Mouse (Mus musculus) intestine, embryonic 16.5 days (tissue): ENCODE data around the gene Adcyap1r1. TPM values are rescaled to one million over a fixed set of nuclear protein-coding genes. Genes with fewer than 3 reads are reported as not detected.

ENCODE experiments used
- ATAC-seq: fragments of 200-750 bp; cut with Nextera tagmentation; 2 replicates; pipeline ENCODE4 v1.8.0; 2017; ENCODE audit warnings: moderate TSS enrichment, moderate library complexity
- H3K27ac ChIP-seq: fragments of 300-500 bp; sonication (generic); 2 replicates; pipeline ENCODE4 v1.5.1; 2014; ENCODE audit warnings: mild to moderate bottlenecking, low read length
- H3K27me3 ChIP-seq: fragments of 300-500 bp; sonication (generic); replicated peaks from 2 replicates; pipeline ENCODE4 v1.6.1; 2014; ENCODE audit warnings: low read length, control low read depth, mixed read lengths; ENCODE audit not compliant: control insufficient read depth, insufficient read depth
- H3K36me3 ChIP-seq: fragments of 300-500 bp; sonication (generic); 2 replicates; pipeline ENCODE4 v1.6.1; 2014; ENCODE audit warnings: low read length, control low read depth; ENCODE audit not compliant: control insufficient read depth, insufficient read depth
- H3K4me1 ChIP-seq: fragments of 300-500 bp; sonication (generic); 2 replicates; pipeline ENCODE4 v1.6.1; 2014; ENCODE audit warnings: low read length, control low read depth, mixed read lengths; ENCODE audit not compliant: control insufficient read depth, insufficient read depth
- H3K4me2 ChIP-seq: fragments of 300-500 bp; sonication (generic); 2 replicates; pipeline ENCODE4 v1.6.1; 2014; ENCODE audit warnings: low read depth, low read length, control low read depth
- H3K4me3 ChIP-seq: fragments of 300-500 bp; sonication (generic); 2 replicates; pipeline ENCODE4 v1.5.1; 2014; ENCODE audit warnings: mild to moderate bottlenecking, low read length
- H3K9ac ChIP-seq: fragments of 300-500 bp; sonication (generic); 2 replicates; pipeline ENCODE4 v1.6.1; 2014; ENCODE audit warnings: low read depth, low read length
- H3K9me3 ChIP-seq: fragments of 300-500 bp; sonication (generic); 2 replicates; pipeline ENCODE4 v1.6.1; 2016; ENCODE audit warnings: low read length, control low read depth; ENCODE audit not compliant: control insufficient read depth
- WGBS: fragments of 180-500 bp; shearing (Covaris S2); extraction: QIAGEN DNeasy Blood & Tissue Kit; methylation state at CpG from one replicate; pipeline ENCODE4 v1.1.7; 2014; 5-methylcytosine and 5-hydroxymethylcytosine counted together
- microRNA-seq: library from miRNA; unstranded; fragments of <30 nt; microRNA quantifications from one replicate; pipeline ENCODE4, GENCODE M21; 2016
- polyA plus RNA-seq: library from polyadenylated mRNA; unstranded; fragments of >200 nt; fragmentation: Nextera tagmentation; extraction: Ambion mirVana; gene quantifications from 2 replicates; pipeline ENCODE4 v1.2.1, GENCODE M21; 2015

Gene Adcyap1r1
- polyA plus RNA-seq, 1 experiment from 2014 or later = 3.8 TPM

DNA sequence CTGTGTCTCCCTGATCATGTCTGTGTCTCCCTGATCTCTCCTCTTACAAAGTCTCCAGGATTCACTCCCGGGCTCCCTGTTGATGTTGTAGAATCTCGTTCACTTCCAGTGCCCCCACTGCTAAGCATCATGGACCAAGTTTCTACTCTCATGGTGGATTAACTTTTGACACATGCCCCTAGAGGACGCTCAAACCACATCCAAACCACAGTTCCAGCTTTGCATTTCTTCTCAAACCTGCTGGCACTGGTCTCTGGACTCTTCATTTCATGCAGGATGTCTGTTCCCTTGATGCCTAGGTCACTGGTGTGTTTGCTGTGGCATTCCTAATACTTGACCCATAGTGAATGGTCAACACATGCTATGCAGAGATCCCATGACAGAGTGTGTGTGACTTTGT lies 90.6 kb downstream of the Adcyap1r1 start:
- Histone ChIP-seq H3K4me1 (no peaks in the 10 kb centered on the region), H3K27ac (no peak overlapping the region), H3K4me3 (no peak overlapping the region), H3K9me3 (no peaks in the 10 kb centered on the region), H3K9ac (no peak overlapping the region), H3K36me3 (no peaks in the 10 kb centered on the region), H3K4me2 (no peak overlapping the region), H3K27me3 (no peaks in the 10 kb centered on the region)
- 52% methylated on average over 3 of the region's 3 CpGs for WGBS
- no peak for ATAC-seq

DNA sequence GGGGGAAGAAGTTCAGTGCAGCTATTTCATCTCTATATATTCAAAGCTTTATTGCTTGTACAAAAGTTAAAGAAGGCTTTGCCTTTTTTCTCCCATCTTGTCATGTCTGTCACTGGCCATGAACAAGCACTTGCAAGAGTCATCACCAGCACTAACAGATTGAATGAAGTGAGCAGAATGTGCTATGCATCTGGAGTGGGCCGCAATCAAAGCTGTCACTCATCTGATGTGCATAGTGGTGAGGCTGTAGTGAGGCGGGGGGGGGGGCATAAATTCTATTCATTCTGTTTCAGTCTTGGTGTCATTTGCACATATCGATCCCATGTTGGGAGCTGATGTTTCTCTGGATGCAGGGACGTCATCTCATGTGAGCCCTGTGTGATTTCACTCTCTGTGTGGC lies 91.6 kb downstream of the Adcyap1r1 start:
- H3K9me3 ChIP-seq = no peaks in the 10 kb centered on the region
- no peaks in the 10 kb centered on the region for H3K36me3 ChIP-seq
- H3K4me3 ChIP-seq = no peak overlapping the region
- H3K27me3 ChIP-seq = no peaks in the 10 kb centered on the region
- H3K27ac ChIP-seq = no peak overlapping the region
- no peak overlapping the region for H3K4me2 ChIP-seq
- H3K9ac ChIP-seq = no peak overlapping the region
- H3K4me1 ChIP-seq = no peaks in the 10 kb centered on the region
- WGBS = 90% methylated on average over 4 of the region's 4 CpGs
- no peak for ATAC-seq

GRCm38 (mm10) chr6:55549211-55549610 lies 97.4 kb downstream of the Adcyap1r1 start:
- Histone ChIP-seq H3K4me2 (no peak overlapping the region), H3K27ac (no peak overlapping the region), H3K9me3 (no peaks in the 10 kb centered on the region), H3K4me3 (no peak overlapping the region), H3K27me3 (no peaks in the 10 kb centered on the region), H3K36me3 (no peaks in the 10 kb centered on the region), H3K9ac (no peak overlapping the region), H3K4me1 (no peaks in the 10 kb centered on the region)
- ATAC-seq = no peak
- WGBS = 93% methylated on average over 6 of the region's 6 CpGs

GRCm38 (mm10) chr6:55550926-55551325 lies 99.1 kb downstream of the Adcyap1r1 start:
- Histone ChIP-seq H3K36me3 (no peaks in the 10 kb centered on the region), H3K9me3 (no peaks in the 10 kb centered on the region), H3K4me1 (no peaks in the 10 kb centered on the region), H3K9ac (no peak overlapping the region), H3K4me3 (no peak overlapping the region), H3K4me2 (no peak overlapping the region), H3K27ac (no peak overlapping the region), H3K27me3 (no peaks in the 10 kb centered on the region)
- 50% methylated on average over 13 of the region's 13 CpGs for WGBS
- no peak for ATAC-seq

Small RNAs within 50 kb of the gene (microRNA-seq; reads per million reads assigned to microRNA genes)
- not detected for gene Gm44352

Other genes with a start within 250 kb of the Adcyap1r1 start
- 5.8 and 6.4 TPM in 2 replicates for gene Mindy4, start 248.6 kb upstream of the Adcyap1r1 start, polyA plus RNA-seq
- 21.8 and 23.2 TPM in 2 replicates for gene Aqp1, start 115.5 kb upstream of the Adcyap1r1 start, polyA plus RNA-seq
- 0.32 and 0.46 TPM in 2 replicates for gene Ghrhr, start 75.7 kb upstream of the Adcyap1r1 start, polyA plus RNA-seq
- gene Neurod6, start 229.3 kb downstream of the Adcyap1r1 start, polyA plus RNA-seq = not detected in 2 replicates